Mouse (Mus musculus): ENCODE measurements around the gene Stat3. TPM values are rescaled to one million over a fixed set of nuclear protein-coding genes. Genes with fewer than 3 reads are reported as not detected.

Stat3 gene
- total RNA-seq, 4 experiments from 2014 or later, result 84.0 to 116 (median 95.7) TPM

GRCm38 (mm10) chr11:100888348-100888820, 51.0 kb downstream of the Stat3 start:
- no peak for DNase-seq

- DNase-seq, result peak; percentile 69
These were observed 51.6 kb downstream of the Stat3 start for GRCm38 (mm10) chr11:100887764-100888163.

DNA sequence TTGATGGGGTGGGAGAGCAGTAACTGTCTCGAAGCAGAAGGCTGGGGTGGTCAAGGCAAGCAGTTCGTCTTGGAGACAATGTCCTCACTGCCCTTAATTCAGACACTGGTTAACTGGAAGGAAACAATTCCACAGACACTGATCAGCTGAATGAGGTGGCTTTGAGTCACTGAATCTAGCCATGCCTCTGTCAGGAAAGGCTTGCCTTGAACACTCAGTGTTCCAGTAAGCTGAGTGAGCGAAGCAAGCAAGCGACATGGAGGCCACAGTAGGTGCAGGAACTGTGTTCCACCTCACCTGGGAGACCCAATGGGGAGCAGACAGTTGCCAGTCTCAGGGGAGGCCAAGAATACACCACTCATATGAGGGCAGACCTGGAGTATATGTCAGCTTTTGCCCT, 52.1 kb downstream of the Stat3 start:
- no peak for DNase-seq

- DNase-seq, result no peak
These were observed 53.1 kb downstream of the Stat3 start for GRCm38 (mm10) chr11:100886188-100886740.

- DNase-seq, result no peak
These were observed 53.9 kb downstream of the Stat3 start for GRCm38 (mm10) chr11:100885472-100885871.

DNA sequence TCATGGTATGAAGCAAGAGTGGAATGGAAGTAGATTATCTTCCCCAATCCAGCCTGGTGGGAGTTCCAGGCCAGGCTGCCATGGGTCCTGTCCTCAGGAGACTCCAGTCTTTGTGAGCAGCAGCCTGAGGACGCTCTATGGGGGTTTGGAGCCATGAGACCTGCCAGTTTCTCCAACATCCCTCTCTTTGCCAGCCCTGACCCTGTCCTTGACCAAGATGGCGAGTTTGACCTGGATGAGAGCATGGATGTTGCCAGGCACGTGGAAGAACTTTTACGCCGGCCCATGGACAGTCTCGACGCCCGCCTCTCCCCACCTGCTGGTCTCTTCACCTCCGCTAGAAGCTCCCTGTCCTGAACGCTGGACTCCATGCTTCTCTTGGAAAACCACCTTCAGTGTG, 55.7 kb downstream of the Stat3 start:
- no peak for DNase-seq

GRCm38 (mm10) chr11:100879321-100880078, 59.8 kb downstream of the Stat3 start:
- no peak for DNase-seq

GRCm38 (mm10) chr11:100875761-100876160, 63.6 kb downstream of the Stat3 start:
- DNase-seq, result no peak

DNA sequence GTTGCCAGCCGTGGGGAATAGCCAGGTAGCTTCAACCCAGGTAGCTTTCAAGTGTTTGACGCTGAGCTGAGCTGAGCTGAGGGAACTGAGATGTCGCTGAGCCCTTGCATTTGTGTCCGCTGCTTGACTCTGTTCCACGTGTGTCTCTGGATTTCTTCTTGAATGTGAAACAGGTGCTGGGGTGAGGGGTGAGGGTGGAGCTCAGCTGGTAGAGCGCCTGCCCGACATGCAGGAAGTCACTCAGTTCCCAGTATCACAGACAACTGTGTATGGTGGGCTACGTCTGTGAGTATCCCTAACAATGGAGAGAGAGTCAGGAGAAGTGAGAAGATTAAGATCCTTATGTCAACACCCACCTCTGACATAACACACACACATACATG, 68.4 kb downstream of the Stat3 start:
- DNase-seq, result no peak

- peak; percentile 54 for DNase-seq
These were observed 68.9 kb downstream of the Stat3 start for GRCm38 (mm10) chr11:100870256-100870967.

- DNase-seq, result no peak
These were observed 73.7 kb downstream of the Stat3 start for GRCm38 (mm10) chr11:100865618-100866017.

DNA sequence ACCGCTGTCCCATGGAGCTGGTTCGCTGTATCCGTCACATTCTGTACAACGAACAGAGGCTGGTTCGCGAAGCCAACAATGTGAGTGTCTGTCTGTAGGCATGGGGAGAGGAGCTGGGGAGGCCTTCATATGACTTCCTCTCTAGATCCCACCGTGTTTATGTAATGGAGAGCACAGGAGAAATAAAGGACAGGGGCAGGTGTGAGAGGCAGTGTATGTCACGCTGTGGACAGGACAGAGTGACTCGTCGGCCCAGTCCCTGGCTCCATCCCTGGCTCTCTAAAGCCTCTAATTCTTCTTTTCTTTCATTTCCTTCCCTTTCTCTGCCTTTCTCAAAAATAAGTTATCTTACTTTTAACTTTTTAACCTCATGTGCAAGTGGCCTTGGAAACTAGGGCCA, 76.2 kb downstream of the Stat3 start:
- no peak for DNase-seq

DNA sequence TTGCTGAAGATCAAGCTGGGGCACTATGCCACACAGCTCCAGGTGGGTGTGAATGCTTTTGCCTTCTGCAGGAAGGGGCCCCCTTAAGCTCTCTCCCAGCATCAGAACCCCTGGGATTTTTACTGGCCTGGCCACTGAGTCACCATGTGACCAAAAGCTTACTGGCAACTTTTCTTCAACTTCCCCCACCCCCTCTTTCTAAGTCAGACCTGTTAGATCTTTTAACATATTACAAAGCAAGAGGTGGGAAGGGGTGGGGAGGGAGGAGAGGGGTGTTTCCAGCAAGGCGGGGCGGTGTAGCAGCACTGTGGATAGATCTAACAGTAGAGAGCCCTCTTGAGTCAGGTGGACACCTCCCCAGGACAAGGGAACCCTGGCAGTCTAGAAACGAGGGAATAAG, 77.5 kb downstream of the Stat3 start:
- DNase-seq, result no peak

DNA sequence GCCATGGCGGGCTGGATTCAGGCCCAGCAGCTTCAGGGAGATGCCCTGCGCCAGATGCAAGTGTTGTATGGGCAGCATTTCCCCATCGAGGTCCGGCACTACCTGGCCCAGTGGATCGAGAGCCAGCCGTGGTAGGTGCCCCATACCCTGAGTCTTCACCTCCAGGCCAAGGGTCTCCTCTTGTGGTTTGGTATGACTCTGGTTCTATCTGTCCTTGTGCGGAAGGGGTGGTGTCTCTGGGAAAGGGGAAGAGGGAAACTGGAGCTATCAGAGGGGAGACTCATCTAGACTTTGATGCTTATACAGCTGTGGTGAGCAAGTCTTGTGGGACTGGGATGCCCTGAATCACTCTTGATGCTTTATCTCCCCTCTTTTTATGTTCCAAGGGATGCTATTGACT, 78.0 kb downstream of the Stat3 start:
- DNase-seq, result no peak

- peak; percentile 85 for DNase-seq
These were observed 78.9 kb downstream of the Stat3 start for GRCm38 (mm10) chr11:100860198-100861048.

DNA sequence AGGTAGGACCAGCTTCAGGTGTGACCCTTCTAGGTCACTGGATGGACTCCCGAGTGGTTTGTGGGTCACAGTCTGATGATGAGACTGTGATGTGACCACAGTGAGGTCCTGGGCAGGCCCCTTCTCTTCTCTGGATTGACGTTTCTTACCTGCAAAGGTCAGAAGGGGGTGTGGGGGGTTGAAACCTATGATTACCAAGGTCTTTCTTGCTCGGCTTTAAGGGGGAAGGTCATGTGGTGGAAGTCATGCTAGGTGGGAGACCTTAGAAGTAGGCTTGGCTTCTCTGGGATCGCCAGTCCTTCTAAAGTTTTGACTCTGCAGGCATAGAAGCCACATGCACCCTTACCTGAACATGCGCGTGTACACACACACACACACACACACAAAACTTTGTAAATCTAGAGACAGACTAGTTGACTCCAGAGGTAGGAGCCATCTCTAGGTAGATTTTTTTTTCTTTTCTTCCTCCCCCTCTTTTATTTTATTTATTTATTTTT, 79.7 kb downstream of the Stat3 start:
- DNase-seq, result no peak

GRCm38 (mm10) chr11:100858935-100859578, 80.3 kb downstream of the Stat3 start, which contains the start of gene Stat5a:
TSS of gene Stat5a (plus strand) at chr11:100859351.
- DNase-seq, result peak; percentile 91

DNA sequence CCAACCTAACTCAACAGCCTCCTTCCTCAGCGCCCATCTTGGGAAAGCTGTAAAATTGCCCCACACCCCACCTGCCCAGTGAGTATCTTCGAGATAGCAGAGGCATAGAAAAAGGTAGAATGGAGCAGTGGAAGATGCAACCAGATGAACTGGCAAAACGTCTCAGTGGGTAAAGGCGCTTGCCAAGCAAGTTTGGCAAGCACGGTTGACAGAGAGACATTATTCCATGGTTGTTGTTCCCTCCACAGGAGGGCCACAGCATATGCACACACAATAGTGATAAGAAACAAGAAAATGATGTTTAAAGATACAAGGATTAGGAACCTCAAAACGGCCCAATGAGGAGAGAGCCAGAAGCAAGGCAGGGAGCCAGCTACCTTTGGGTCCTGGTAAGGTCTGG, 81.4 kb downstream of the Stat3 start:
- no peak for DNase-seq

DNA sequence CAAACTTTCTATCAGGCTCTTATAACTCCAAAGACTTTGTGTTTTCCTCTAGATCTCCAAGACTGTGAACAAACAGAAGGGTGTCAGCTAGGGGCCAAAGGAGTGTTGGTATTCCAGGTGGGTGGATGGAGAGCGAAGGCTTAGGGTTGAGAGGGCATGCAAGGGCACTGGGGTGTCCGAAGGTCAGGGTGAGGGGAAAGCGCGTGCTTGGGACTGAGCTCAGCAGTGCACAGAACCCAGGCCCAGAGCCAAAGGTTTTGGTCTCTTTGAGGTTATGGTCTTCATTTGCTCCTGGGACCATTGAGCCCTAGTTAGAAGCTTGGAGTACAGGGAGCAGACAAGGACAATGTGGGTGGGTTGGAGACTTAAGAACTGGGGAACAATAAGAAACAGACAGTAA, 84.2 kb downstream of the Stat3 start:
- DNase-seq, result no peak

DNA sequence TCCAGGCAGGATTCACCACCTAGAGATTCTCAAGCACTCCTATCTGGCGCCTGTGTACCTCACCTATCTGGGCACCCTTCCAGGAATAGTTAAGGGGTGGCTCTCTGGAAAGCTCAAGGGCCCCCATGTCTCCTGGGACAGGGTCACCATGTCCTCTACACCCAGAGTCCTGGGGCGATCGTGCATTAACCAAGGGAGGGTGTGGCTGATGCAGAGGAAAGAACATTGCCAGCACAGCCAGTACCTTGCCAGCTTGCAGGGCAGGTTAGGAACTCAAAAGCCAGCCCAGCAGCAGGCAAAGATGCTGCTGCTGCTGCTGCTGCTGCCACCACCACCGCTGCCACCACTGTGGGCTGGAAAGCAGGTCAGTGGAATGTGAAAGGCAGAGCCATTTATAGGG, 85.1 kb downstream of the Stat3 start:
- no peak for DNase-seq

- no peak for DNase-seq
These were observed 86.3 kb downstream of the Stat3 start for GRCm38 (mm10) chr11:100853018-100853417.

DNA sequence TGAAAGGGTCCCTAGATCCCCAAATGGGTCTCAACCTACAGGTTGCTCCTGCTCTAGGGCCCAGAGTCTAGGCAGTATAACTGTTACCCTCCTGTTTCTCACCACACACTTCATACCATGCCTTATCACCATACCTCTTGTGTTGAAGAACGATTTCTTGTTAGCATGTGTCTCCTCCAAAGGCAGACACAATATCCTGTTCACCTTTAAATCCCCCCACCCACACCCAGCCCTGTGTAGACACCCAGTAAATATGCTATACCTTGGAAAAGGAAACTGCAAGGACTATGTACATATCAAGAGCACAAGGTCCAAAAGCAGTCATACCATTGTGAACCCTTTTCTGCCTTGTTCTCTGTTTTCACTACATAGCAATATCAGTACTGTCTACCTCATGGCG, 87.3 kb downstream of the Stat3 start:
- DNase-seq, result no peak

Data from adrenal gland, adult 8-10 months (tissue).